Mouse (Mus musculus) embryo, embryonic 10.5 days (tissue): ENCODE data around the gene C3.

Experiments used
- DNase-seq: peaks from one replicate; pipeline ENCODE4 v3.0.0-alpha.2; 2015; ENCODE audit warnings: low spot score

The C3 gene

GRCm38 (mm10) chr17:57219884-57220207 lies 8.1 kb downstream of the C3 start:
- peak; percentile 61 for DNase-seq

GRCm38 (mm10) chr17:57219167-57219883 lies 8.6 kb downstream of the C3 start:
- peak; percentile 73 for DNase-seq

- DNase-seq = no peak
Measured at GRCm38 (mm10) chr17:57218335-57218900, 9.5 kb downstream of the C3 start.

DNA sequence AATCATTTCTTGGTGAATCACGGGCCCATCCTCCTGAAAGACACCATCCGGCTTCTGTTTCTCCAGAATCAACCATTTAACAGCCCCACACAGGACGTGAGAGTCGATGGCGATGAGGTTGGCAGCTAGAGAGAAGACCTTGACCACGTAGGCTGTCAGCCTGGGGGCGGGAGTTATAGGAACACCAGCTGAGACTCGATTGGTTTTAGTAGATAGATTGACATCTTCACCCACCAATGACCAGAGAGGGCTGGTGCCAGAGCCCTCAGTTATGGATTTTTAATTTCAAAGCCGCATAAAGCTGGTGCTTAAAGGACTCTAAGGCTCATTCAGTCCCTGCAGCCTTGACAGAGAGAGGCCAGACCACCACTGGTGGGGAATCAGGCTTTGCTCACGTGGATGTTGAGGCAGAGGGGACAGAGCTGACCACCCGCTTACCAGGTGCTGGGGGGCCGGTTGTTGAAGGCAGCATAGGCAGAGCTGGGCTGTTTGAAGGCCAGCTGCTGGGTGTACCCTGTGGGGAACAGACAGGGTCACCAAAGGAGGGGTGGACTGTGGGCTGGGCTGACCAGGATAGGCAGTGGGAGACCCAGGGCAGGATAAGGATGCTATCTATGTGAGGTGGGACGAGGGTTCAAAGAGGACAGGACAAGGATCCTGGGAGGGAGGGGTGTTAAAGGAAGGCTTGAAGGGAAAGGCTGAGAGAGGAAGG lies 13.1 kb downstream of the C3 start:
- peak; percentile 53 for DNase-seq

- DNase-seq = no peak
Measured at GRCm38 (mm10) chr17:57211501-57211900, 16.4 kb downstream of the C3 start.

DNA sequence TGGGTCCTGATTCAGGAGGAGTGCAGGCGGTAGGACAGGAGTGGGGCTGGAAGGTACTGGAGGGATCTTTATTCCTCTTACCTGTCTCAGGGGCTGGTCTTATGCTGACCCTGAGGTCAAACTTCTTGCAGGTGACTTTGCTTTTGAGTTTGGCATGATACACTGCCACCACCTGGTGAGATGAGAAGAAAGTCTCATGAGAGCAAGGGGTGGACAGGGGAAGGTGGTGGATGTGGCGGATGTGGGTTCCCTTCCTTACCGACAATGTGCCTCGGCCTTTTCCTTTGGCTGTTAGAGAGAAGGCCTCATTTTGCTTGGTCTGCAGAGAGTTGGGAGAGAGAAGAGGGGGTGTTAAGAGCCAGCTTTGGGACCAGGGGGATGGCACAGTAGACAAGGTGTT lies 18.6 kb downstream of the C3 start:
- DNase-seq = no peak

- DNase-seq = no peak
Measured at GRCm38 (mm10) chr17:57207938-57208337, 20.0 kb downstream of the C3 start.

DNA sequence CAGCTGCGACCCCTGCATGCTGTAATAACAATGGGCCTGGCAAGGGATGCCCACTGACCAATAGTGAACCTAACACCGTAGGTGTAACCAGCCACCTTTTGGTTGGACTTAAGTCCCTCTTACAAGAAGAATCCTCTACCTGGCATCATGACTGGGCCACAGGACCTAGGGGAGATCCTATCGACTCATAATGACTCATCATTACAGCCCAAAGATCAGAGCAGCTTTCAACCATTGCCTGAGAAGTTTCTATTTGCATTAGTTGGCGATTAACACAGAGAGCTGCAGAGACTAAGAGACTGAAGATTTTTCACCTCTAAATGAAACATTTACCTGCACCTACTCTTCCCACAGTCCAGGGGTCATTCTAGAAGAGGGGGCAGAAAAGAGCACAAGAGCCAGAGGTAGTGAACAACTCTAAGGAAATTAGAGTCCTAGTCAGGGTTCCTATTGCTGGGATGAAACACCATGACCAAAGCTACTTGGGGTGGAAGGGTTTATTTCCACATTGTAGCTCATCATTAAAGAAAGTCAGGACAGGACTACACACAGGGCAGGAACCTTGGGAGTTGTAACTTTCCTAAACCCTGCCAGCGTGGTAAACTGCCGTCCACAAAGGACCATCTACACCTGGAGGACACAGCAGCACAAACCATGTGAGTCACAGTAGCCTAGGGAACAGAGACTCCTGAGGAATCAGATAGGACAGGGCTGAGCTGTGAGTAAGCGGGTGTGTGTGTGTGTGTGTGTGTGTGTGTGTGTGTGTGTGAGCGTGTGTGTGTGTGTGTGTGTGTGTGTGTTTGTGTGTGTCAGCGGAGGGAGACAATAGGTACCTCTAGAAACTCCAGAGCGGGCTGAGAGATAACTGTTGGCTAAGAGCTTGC lies 25.9 kb downstream of the C3 start:
- no peak for DNase-seq

DNA sequence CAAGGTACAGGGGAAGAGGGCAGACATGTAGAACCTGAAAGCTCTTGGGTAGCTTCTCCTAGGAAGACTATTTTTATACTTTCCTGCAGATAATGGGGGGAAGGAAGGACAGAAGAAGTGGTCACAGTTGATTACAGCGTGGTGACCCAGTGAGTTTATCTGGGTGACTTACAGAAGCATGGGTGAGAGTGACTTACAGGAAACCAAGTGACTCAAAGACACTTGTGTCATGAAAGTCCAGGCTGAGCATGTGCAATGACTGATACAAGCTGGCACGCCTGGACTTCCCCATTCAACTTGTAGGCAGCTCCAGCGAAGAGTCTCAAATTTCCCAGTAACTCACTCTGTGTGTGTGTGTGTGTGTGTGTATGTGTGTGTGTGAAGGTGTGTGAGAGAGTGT lies 29.7 kb downstream of the C3 start:
- no peak for DNase-seq

DNA sequence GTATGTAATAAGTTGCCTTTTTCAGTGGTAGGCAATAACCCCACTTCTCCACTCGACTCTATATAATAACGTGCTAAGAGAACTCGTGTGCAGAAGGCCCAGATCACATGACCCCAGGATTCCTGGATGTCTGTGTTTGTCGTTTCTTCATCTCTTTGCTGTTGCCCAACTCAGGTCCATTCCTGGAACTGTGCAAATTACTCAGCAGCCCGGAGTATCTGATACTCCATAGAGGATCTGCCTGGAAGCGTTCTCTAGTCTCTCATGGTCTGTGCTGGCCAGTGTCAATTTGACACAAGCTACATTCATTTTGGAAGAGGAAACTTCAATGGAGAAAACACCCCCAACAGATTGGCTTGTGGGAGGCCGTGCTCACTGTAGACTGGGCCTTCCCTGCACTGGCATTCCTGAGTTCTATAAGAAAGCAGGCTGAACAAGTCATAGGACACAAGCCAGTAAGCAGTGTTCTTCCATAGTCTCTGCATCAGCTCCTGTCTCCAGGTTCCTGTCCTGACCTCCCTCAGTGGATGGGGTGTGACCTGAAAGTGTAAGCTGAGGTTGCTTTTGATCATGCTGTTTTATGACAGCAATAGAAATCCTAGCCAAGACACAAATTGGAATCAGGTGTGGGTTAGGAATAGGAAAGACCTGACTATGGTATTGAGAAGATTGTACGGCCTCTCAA lies 32.5 kb downstream of the C3 start:
- no peak for DNase-seq

DNA sequence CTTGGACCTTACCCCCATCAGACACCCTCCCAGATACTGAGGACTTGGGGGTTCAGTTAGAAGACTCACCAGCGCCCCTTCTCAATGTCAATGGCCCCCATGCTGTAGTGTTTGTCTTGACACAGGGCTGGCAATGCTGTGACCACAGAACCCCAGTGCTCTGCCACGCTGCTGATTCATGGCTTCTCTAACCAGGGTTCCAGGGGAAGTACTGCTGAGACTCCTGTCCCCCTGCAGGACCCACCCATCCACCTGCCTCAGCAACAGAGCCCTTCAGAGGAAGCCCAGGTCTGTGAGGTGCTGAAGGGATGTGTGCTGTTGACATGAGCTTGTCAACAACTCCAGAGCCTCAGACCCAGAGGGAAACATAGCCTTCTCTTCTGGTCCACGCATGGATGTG lies 33.2 kb downstream of the C3 start:
- no peak for DNase-seq

DNA sequence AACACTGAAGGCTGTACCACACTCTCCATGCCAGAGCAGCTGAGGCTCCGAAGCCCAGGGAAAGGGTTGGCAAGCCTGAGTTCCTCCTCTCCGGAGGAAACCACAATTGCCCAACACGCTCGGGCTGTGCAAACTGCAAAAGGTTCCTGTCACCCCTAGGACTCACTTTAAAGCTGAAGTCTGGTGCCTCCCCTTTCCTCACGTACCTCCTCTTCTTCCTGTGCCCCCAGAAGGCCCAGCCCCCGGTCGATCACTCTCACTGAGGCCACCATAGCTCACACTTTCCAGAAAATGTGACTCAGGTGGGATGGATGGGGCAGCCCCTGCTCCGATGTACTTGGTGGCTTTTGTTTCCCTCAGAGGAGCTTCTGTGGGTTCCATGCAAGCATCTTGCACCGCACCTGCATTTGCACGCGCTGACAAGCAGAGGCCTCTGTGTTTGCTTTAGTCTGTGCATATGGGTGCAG lies 33.9 kb downstream of the C3 start, which contains the start of gene Tnfsf14:
TSS of gene Tnfsf14 (minus strand) at position 137 of the 467 bp plus-strand sequence.
- no peak for DNase-seq

- no peak for DNase-seq
Measured at GRCm38 (mm10) chr17:57188510-57189192, 39.3 kb downstream of the C3 start.

- DNase-seq = no peak
Measured at GRCm38 (mm10) chr17:57185641-57186040, 42.3 kb downstream of the C3 start.

DNA sequence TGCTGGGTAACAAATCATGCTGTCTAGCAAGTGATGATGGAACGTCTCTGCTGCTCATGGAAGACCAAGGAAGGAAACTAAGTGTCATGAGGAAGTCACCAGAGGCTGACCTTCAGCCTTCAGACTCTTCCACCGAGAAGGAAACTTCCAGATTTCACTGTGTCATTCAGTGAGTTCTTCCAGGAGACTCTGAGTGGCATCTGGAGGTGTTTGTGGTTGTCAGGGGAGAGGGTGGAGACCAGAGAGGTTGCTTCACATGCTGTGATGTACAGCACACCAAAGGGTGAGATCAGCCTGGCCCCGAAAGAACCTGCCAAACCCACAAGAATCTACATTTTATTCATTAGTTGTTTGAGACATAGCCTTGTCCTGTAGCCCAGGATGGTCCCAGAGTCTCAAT lies 45.1 kb downstream of the C3 start:
- no peak for DNase-seq

GRCm38 (mm10) chr17:57180363-57180762 lies 47.6 kb downstream of the C3 start:
- DNase-seq = peak; percentile 13

GRCm38 (mm10) chr17:57173351-57173750 lies 54.6 kb downstream of the C3 start:
- no peak for DNase-seq

GRCm38 (mm10) chr17:57172378-57172777 lies 55.6 kb downstream of the C3 start:
- DNase-seq = no peak

GRCm38 (mm10) chr17:57170616-57171260 lies 57.2 kb downstream of the C3 start:
- DNase-seq = no peak
